Mouse (Mus musculus) lung, embryonic 14.5 days (tissue): ENCODE data around the gene Gm21969. TPM values are rescaled to one million over a fixed set of nuclear protein-coding genes. Genes with fewer than 3 reads are reported as not detected.

Source experiments
- ATAC-seq: fragments of 200-750 bp; cut with Nextera tagmentation; 2 replicates; pipeline ENCODE4 v1.8.0; 2017; ENCODE audit warnings: mild to moderate bottlenecking, moderate TSS enrichment, moderate library complexity; ENCODE audit not compliant: insufficient read depth
- DNase-seq: peaks from one replicate; pipeline ENCODE4 v3.0.0-alpha.2; 2015
- H3K27ac ChIP-seq: fragments of 300-500 bp; sonication (generic); 2 replicates; pipeline ENCODE4 v1.5.1; 2014; ENCODE audit warnings: low read depth, mild to moderate bottlenecking, moderate library complexity
- H3K27me3 ChIP-seq: fragments of 300-500 bp; sonication (generic); 2 replicates; pipeline ENCODE4 v1.6.1; 2014; ENCODE audit warnings: low read length, control low read depth; ENCODE audit not compliant: insufficient read depth
- H3K36me3 ChIP-seq: fragments of 300-500 bp; sonication (generic); 2 replicates; pipeline ENCODE4 v1.6.1; 2014; ENCODE audit warnings: control low read depth; ENCODE audit not compliant: insufficient read depth
- H3K4me1 ChIP-seq: fragments of 300-500 bp; sonication (generic); 2 replicates; pipeline ENCODE4 v1.6.1; 2014; ENCODE audit warnings: antibody characterized with exemption, control low read depth; ENCODE audit not compliant: insufficient read depth
- H3K4me2 ChIP-seq: fragments of 300-500 bp; sonication (generic); 2 replicates; pipeline ENCODE4 v1.6.1; 2014; ENCODE audit warnings: mild to moderate bottlenecking
- H3K4me3 ChIP-seq: fragments of 300-500 bp; sonication (generic); 2 replicates; pipeline ENCODE4 v1.5.1; 2014; ENCODE audit warnings: low read depth, low read length
- H3K9ac ChIP-seq: fragments of 300-500 bp; sonication (generic); 2 replicates; pipeline ENCODE4 v1.6.1; 2014
- H3K9me3 ChIP-seq: fragments of 300-500 bp; sonication (generic); 2 replicates; pipeline ENCODE4 v1.6.1; 2016; ENCODE audit warnings: low read depth, low read length, control low read depth
- CTCF ChIP-seq: IDR thresholded peaks from 2 replicates; pipeline ENCODE4 v1.5.1; 2016; ENCODE audit warnings: antibody characterized with exemption, low read depth
- WGBS: fragments of 180-500 bp; shearing (Covaris S2); extraction: QIAGEN DNeasy Blood & Tissue Kit; methylation state at CpG from one replicate; pipeline ENCODE4 v1.1.7; 2014; 5-methylcytosine and 5-hydroxymethylcytosine counted together
- polyA plus RNA-seq: library from polyadenylated mRNA; unstranded; fragments of >200 nt; fragmentation: Nextera tagmentation; extraction: Ambion mirVana; gene quantifications from 2 replicates; pipeline ENCODE4 v1.2.1, GENCODE M21; 2014

Gene Gm21969
- polyA plus RNA-seq, 1 experiment from 2014 or later: not detected

GRCm38 (mm10) chr4:139574156-139574798 lies 28.7 kb upstream of the Gm21969 start:
- Histone ChIP-seq H3K4me1 (peaks cover 9% of the 10 kb centered on the region; the same call in 1 of the 2 replicates), H3K4me2 (peak overlapping the region; percentile 97), H3K9ac (peak overlapping the region; percentile 81), H3K27ac (peak overlapping the region; percentile 88), H3K4me3 (peak overlapping the region; percentile 83), H3K36me3 (no peaks in the 10 kb centered on the region), H3K9me3 (no peaks in the 10 kb centered on the region), H3K27me3 (no peaks in the 10 kb centered on the region)
- DNase-seq (peak; percentile 100), ATAC-seq (peak; percentile 97)
- peak; percentile 75 for TF ChIP-seq CTCF
- under 1% methylated on average over 52 of the region's 52 CpGs for WGBS

- WGBS: under 1% methylated on average over 107 of the region's 111 CpGs
- Histone ChIP-seq H3K4me3 (peak overlapping the region; percentile 83), H3K4me1 (peaks cover 17% of the 10 kb centered on the region), H3K27ac (peak overlapping the region; percentile 88), H3K27me3 (no peaks in the 10 kb centered on the region), H3K36me3 (no peaks in the 10 kb centered on the region), H3K4me2 (peak overlapping the region; percentile 97), H3K9ac (peak overlapping the region; percentile 81), H3K9me3 (no peaks in the 10 kb centered on the region)
- DNase-seq (peak; percentile 63), ATAC-seq (peak; percentile 65)
- TF ChIP-seq CTCF: no peak
Observed at GRCm38 (mm10) chr4:139574799-139575672, 27.9 kb upstream of the Gm21969 start.

GRCm38 (mm10) chr4:139575673-139576003 lies 27.3 kb upstream of the Gm21969 start:
- no peaks in the 10 kb centered on the region for H3K9me3 ChIP-seq
- H3K36me3 ChIP-seq: no peaks in the 10 kb centered on the region
- peaks cover 23% of the 10 kb centered on the region for H3K4me1 ChIP-seq
- H3K27me3 ChIP-seq: no peaks in the 10 kb centered on the region
- peak overlapping the region; percentile 83 for H3K4me3 ChIP-seq
- 9% methylated on average over 14 of the region's 14 CpGs for WGBS
- no peak for ATAC-seq
- peak overlapping the region; percentile 97 for H3K4me2 ChIP-seq
- no peak overlapping the region for H3K27ac ChIP-seq
- DNase-seq: peak; percentile 56
- no peak for TF ChIP-seq CTCF
- H3K9ac ChIP-seq: peak overlapping the region; percentile 81

- Histone ChIP-seq H3K27ac (no peak overlapping the region), H3K27me3 (no peaks in the 10 kb centered on the region), H3K9ac (peak overlapping the region; percentile 81), H3K4me3 (peak overlapping the region; percentile 83), H3K36me3 (no peaks in the 10 kb centered on the region), H3K4me2 (peak overlapping the region; percentile 97), H3K4me1 (peaks cover 30% of the 10 kb centered on the region), H3K9me3 (no peaks in the 10 kb centered on the region)
- ATAC-seq: no peak
- TF ChIP-seq CTCF: no peak
- WGBS: 36% methylated on average over 14 of the region's 14 CpGs
- peak; percentile 33 for DNase-seq
Observed at GRCm38 (mm10) chr4:139576251-139576880, 26.6 kb upstream of the Gm21969 start.

- H3K9me3 ChIP-seq: no peaks in the 10 kb centered on the region
- no peak for TF ChIP-seq CTCF
- H3K9ac ChIP-seq: peak overlapping the region; percentile 81; the same call in 1 of the 2 replicates
- H3K4me2 ChIP-seq: peak overlapping the region; percentile 97
- WGBS: 60% methylated on average over 7 of the region's 7 CpGs
- no peak for ATAC-seq
- H3K27ac ChIP-seq: no peak overlapping the region
- peaks cover 37% of the 10 kb centered on the region for H3K4me1 ChIP-seq
- peak overlapping the region; percentile 83 for H3K4me3 ChIP-seq
- H3K27me3 ChIP-seq: no peaks in the 10 kb centered on the region
- DNase-seq: no peak
- no peaks in the 10 kb centered on the region for H3K36me3 ChIP-seq
Observed at GRCm38 (mm10) chr4:139577006-139577405, 26.0 kb upstream of the Gm21969 start.

GRCm38 (mm10) chr4:139578389-139578788 lies 24.6 kb upstream of the Gm21969 start:
- no peaks in the 10 kb centered on the region for H3K27me3 ChIP-seq
- no peaks in the 10 kb centered on the region for H3K36me3 ChIP-seq
- TF ChIP-seq CTCF: no peak
- no peak overlapping the region for H3K9ac ChIP-seq
- no peak overlapping the region for H3K4me3 ChIP-seq
- H3K9me3 ChIP-seq: no peaks in the 10 kb centered on the region
- H3K4me1 ChIP-seq: peaks cover 43% of the 10 kb centered on the region
- H3K27ac ChIP-seq: no peak overlapping the region
- H3K4me2 ChIP-seq: peak overlapping the region; percentile 29; the same call in 1 of the 2 replicates
- ATAC-seq: no peak
- DNase-seq: no peak
- WGBS: 83% methylated on average over 8 of the region's 8 CpGs
